Mouse (Mus musculus) cerebellum, adult (tissue): ENCODE measurements around the gene Tacc2.

Source experiments
- ATAC-seq: cut with Nextera tagmentation; 2 replicates; pipeline ENCODE4 v1.9.2; 2017; ENCODE audit warnings: mild to moderate bottlenecking, moderate library complexity, mixed read lengths; ENCODE audit not compliant: insufficient number of reproducible peaks, low FRiP score, low TSS enrichment

Tacc2 gene

DNA sequence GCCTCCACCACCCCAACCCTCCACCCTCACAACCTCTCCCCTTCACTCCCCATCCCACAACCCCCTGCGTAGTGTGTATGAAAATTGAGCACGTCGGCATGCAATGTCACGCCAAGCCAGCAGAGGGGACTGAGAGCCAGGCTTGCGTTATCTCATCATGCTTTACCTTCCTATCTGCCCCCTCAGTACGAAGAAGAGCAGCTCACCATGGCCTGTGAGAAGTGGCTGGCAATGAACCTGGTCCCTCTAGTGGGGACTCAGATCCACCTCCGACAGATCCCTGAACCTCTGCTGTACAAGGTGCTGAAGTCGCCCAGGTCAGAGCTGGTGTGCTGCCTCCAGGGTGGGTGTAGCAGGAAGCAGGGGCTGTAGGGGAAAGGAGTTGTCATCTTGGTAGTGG lies 219.5 kb downstream of the Tacc2 start:
- no peak for ATAC-seq

DNA sequence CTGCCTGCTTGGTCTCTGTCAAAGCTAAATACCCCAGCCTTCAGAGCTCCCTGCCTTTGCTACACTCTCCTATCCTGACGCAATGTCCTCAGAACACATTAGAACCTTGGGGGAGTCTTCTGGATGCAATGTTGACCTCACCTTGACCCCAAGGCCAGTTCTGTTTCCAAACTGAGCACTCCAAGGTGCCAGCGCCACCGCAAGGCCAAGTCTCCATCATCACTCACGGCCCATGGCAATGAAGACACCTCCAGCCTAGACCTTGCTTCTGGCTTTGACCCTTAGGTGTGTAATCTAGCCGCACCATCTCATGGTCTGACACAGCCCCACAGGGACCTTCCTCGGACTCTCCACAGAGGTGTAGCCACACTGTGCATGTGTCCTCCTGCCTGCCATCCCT lies 220.3 kb downstream of the Tacc2 start:
- no peak for ATAC-seq

DNA sequence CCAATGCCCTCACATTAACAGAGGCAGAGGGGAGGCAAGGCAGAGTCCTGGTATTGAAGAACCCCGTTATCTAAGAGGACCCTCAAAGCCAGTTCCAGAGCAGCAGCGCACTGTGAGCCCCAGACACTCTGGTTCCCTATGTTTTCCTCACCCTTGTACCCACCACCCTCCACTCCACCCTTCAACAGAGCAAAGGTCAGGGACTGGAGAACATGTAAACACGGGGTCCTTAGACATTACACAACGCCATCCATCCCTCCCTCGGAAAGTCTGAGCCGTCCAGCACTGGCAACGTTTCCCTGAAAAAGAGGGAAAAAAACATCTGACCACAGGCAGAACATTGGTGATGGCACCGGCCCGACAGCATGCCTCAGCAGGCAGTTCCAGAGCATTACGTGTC lies 222.2 kb downstream of the Tacc2 start:
- ATAC-seq = no peak

- no peak for ATAC-seq
Measured at GRCm38 (mm10) chr7:130800681-130801080, 223.4 kb downstream of the Tacc2 start.

- no peak for ATAC-seq
Measured at GRCm38 (mm10) chr7:130801811-130802210, 224.6 kb downstream of the Tacc2 start.

GRCm38 (mm10) chr7:130803251-130803825 lies 226.1 kb downstream of the Tacc2 start:
- no peak for ATAC-seq

- no peak for ATAC-seq
Measured at GRCm38 (mm10) chr7:130804991-130805390, 227.8 kb downstream of the Tacc2 start.

GRCm38 (mm10) chr7:130807749-130808148 lies 230.5 kb downstream of the Tacc2 start:
- no peak for ATAC-seq

- ATAC-seq = no peak
Measured at GRCm38 (mm10) chr7:130808694-130809093, 231.5 kb downstream of the Tacc2 start.

GRCm38 (mm10) chr7:130810238-130810637 lies 233.0 kb downstream of the Tacc2 start:
- no peak for ATAC-seq

GRCm38 (mm10) chr7:130812407-130812806 lies 235.2 kb downstream of the Tacc2 start:
- ATAC-seq = no peak
